Mouse (Mus musculus) cerebellum, adult 9-10 months (tissue): Measurements from ENCODE around the gene Prmt9.

ENCODE experiments used
- DNase-seq: peaks from one replicate; pipeline ENCODE4 v3.0.0; 2022

Prmt9 gene

DNA sequence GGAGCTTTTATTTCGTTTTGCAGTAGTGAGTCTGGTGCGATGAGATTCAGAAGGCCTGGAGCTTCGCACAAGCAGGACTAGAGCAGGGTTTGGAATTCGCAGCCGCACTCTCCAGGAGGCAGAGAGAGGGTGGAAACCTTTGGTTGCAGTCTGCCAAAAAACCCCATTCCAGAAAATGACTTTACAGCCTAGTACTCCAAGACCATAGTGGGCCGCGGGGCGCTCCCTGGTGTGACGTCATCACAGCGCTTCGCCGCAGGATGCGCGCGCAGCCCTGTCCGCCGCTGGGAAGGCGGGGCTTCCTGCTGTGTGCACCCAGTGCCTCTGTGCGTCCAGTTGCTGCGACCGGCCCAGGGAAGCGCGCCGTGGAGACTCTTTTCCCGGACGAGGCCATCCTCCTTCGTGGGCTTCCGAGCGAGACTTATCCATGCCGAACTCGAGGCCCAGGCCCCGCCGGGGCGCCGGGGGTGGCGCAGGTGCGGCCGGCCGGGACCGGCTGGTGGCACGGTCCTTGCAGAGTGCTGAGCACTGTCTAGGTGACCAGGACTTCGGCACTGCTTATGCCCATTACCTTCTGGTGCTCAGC, at the start of gene Prmt9:
Gene Prmt9, plus strand, starts transcription at position 277 of the 586 bp plus-strand sequence.
- DNase-seq = peak; percentile 90

DNA sequence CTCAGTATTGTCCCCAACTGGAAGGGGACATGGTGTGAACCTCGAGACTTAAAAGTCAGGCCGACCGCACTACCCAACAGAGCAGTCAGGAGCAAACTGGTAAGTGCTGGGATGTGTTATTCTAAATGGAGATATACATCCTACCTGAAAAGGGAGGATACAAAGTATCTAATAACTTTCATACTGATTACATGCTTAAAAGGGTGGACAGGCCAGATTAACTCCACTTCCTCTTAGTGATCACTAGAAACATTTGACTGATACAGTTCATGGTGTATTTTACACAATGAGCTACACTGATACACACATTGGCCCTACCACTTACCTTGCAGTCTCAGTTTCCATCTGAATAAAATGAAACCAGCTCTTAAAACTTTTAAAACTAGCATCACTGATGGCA, 48.9 kb upstream of the Prmt9 start:
- no peak for DNase-seq

DNA sequence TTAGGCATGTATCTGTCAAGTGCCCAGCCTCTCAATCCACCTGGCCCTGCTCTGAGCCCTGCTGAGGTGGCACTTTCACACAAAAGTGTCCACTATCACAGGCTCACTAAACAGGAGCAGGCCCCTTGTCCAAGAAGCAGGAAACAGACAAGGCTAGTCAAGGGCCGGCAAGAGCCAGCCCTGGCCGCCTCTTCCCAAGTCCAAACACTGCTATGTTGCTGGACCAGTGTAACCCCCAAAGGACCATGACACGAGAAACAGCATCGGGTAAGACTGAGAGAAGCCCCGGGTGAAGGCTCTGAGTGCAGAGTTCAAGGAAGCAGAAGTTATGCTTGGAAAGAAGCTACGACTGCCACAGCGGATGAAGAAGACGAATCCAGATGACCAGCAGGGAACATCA, 48.1 kb upstream of the Prmt9 start:
- DNase-seq = no peak

DNA sequence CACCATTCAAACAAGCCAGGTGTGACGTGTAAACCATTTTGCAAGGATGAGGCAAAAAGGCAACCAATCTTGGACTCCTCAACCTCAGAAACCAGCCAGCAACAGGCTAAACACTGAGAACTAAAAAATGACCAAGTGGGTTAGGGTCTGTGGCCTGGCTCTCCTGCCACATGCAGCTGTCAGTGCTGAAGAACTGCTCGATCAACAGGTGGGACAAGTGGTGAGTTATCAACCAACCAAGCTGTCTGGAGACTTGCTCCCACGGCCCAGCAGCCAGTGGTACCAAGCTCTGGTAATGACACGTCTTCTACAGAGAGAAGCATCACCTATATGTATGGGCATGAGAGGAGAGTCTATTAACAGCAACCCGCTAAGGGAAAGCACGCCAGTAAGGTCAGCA, 46.6 kb upstream of the Prmt9 start:
- no peak for DNase-seq

DNA sequence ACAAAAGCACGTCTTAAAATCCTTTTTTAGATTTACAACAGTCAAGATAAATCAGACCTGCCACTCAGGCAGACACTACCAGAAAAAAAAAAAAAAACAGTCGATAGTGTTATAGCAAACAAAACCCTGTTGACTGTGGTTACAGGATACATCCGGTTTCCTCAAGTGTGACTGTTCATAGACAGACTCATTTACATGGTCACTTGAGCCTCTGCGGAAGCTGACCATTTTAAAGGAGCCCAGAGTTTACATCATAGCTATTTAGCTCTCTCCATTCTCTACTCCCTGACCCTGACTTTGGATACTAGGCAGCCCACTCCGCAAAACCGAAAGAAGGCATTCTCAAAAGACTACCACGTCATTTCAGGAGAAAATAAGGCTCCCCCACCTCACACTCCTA, 42.7 kb upstream of the Prmt9 start:
- no peak for DNase-seq

DNA sequence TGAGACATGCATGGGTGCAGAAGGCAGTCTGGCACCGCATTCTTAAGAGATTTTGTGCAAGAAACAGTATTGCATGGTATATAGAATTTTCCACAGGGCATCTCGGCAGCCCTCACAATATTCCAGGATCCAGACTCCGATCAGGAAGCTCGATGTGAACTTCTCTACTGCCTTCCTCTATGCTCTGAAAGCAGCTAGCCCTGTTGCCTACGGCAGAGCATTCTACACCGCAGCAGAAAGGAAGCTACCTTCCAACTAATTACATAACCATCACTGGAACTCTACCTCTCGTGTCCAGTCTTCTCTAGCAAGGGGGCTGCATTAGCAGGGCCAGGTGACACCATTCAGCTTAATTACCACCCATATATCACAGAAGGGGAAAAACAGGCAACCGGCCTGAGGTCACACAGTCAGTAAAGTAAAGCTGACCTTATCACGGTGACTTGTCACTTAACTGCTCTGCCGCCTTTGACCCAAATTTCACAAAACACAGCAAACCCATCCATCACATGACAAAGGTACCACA, 41.6 kb upstream of the Prmt9 start:
- DNase-seq = no peak

DNA sequence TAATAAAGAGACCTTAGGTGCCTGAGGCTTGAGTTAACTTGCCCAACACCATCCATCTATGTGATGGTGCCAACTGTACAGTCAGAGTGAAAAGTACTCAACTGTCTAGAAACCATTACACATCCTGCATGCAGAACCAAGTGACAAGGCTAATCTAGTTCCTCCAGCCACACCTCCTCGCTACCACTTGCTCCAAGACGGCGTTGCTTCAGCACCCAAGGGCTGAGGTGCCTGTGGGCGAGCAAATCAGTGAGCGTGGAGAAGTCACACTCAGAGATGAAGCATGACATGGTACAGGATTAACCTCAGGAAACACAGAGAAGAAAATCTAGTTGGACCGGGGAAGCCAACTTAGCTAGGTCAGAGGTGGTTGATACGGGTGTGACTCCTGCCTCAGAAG, 40.2 kb upstream of the Prmt9 start:
- DNase-seq = no peak

DNA sequence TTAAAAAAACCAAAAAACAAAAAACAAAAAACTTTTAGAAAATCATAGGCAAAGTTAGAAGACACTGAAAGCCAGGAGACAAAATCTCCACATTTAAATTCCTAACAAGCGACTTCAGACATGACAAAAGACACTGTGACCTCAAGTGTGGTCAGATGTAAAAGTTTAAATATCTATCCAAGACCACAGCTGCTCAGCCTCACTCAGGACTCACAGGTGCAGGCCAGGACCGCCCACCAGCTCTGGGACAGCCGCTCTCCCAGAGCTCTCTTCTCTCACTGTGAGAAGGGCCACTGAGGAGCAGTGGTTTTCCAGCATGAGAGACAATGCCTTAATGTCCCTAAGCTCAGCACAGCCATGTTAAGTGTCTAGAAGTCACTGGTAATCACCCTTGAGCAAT, 38.8 kb upstream of the Prmt9 start:
- no peak for DNase-seq

DNA sequence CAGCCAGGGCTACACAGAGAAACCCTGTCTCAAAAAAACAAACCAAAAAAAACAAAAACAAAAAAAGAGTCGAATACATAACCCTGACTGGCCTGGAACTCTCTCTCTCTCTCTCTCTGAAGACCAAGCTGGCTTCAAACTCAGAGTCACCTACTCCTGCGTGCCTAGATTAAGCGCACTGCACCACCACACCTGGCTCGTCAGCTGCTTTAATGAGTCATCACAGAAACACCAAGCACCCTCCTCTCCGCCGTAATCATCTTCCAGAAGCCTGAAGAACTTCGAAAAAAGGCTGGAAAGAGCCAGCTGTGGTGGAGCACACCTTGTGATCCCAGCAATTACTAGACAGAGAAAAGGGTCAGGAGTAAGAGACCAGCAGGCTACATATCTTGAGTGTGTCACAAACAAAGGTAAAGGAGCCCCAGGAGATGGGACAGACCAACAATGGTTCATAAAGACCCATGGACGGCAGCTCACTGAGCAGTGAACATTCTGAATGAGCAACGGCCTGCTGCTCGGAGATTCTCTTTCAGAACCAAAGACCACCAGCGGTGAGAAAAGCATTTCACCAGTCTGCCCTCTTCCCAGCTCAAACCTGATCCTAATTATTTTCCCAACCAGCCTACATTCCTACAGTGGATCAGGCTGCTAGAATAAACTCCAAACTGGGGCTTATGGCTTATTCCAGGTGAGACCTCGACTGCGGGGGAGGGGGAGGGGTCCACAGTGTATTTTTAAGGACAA, 37.3 kb upstream of the Prmt9 start:
- DNase-seq = no peak

DNA sequence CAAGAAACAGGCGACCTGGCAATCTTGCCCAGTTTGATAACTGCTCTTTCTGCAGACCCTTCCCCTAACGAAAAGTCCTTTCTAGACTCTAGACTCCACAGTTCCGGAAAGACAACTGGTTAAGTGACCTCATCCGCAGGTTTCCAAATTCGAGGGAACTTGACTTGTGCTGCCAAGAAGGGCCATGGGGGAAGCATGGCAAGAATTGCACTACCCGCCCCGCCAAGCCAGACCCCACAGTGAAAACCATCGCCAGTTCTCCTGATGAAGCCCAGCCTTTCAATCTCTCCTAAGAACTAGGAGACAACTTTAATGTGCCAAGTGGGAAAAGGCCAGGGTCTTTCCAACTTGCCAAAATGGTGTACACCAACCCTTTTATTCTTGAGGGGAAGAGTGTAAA, 34.0 kb upstream of the Prmt9 start:
- peak; percentile 42 for DNase-seq

DNA sequence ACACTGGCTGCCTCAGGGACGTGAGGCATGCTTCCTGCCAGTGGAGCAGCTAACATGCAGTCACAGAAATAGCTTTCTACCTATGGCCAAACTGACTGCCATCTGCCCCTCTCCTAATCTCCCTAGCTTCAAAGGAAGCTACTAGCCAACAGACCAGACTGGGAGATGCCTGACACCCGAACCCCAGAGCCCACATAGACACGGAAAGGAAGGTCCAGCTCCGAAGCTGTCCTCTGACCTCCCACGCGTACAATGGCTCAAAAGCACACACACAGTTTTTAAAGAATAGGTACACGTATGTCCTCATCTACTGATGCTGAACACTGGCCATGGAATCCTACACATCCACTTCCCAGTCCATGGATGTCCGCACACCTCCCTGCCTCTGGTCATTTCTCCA, 33.4 kb upstream of the Prmt9 start:
- DNase-seq = peak; percentile 66

DNA sequence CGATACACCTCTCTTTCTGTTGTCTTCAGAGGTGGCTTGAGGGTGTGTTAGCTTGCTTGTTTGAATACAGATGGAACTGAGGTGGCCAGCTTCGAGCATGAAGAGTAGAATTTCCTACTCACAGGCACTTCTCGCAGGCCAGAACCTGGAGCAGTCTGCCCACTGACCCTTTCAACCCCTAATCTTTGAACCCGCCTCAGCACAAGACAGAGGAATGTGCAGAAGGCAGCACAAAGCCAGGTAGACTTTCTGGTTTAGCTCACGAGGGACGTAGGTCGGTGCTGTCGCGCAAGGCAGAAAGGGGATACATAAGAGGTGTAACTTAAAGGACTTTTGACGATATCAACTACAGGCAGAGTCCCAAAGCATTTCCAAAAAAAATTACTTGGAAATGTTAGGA, 32.4 kb upstream of the Prmt9 start:
- peak; percentile 43 for DNase-seq

DNA sequence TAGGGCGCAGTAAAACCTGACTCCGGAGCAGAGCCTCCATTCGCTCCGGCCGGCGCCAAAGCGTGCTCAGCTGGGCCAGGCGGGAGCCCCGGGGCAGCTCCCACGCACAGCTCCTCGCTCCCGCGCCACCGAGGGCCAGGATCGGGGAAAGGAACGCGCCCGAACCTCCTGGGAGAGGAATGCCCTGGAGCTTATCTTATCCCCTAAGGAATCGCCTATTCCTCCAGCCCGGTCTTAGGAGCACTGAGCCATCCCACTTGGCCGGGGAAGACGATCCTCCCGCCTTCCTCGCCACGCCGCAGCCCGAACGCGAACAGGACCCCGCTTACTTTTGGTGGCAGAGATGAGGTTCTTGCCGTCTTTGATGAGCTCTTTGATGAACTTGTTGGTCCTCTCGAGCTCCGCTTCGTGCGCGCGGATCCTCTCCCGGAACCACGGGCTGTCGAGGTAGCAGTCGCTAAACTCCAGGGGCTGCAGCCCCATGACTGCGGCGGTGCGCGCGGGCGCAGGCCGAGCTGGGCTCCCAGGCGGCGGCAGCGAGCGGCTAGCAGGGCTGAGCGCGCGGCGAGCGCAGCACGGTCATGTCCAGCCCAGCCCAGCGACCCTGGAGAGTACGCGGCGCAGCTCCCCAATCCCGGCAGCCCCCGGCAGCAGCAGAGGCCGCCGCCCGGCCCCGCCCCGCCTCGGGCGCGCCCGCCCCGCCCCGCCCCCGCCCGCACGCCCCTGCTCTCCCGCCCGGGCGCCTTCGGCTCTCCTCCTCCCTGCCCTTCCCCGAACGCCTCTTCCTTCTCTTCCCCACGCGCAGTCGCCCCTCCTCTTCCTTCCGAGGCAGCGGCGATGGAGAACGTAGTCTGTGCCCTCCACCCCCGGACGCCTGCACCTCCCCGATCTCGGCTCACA, 31.6 kb upstream of the Prmt9 start, which contains the start of gene Arhgap10:
Gene Arhgap10, minus strand, starts transcription at position 653 of the 900 bp plus-strand sequence.
- peak; percentile 78 for DNase-seq

DNA sequence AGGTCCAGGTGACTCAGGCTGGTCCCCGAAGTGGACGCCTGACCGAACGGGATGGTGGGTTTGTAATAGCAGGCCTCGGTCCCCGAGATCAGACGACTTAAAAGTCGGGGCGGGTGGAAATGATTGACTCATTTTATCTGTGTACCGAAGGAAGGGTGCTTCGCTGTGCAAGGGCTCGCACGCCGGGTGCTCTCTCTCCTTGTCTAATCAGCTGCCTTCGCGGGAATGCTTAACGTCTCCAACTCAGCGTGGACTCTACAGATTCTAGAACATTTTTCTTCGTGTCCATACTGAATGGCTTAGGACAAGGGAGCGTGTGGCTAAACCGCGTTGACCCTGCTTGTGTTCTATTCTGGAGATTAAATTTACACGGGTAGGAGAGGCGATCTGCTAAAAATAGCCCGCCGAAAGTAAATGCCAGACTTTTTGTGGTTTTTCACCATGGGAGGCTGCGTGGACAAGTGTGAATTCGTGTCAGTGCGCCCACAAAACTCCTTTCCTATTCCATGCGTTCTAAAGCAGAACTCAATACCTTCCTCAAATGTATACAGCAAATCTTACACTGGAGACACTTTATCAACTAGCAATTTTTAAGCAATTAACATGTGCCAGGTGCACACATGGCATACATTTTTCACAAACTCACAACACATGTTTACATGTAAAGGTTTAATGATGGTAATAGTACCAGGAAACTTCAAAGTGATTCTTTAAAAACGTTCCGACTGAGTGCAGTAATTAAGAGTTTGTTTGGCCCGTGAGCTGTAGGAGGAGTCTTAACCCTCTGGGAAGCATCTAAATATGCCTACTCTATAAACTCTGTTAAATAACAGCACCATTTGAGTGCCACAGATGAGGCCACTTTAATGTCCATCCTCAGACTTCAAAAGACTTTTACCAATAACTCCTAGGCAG, 30.7 kb upstream of the Prmt9 start:
- DNase-seq = no peak

DNA sequence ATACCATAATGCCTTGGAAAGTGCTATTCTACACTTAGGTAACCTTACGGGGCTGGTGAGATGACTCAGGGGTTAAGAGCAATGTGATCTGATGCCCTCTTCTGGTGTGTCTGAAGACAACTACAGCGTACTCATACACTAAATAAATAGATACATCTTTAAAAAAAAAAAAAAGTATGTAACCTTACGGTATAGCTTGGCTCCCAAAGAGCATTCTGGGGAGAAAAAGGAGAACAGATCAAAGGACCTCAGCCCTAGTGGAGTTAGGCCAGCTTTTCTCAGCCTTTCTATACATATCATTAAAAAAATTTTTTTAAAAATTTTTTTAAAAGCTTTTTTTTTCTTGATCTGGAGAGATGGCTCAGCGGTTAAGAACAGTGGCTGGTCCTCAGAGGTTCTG, 28.6 kb upstream of the Prmt9 start:
- DNase-seq = no peak

DNA sequence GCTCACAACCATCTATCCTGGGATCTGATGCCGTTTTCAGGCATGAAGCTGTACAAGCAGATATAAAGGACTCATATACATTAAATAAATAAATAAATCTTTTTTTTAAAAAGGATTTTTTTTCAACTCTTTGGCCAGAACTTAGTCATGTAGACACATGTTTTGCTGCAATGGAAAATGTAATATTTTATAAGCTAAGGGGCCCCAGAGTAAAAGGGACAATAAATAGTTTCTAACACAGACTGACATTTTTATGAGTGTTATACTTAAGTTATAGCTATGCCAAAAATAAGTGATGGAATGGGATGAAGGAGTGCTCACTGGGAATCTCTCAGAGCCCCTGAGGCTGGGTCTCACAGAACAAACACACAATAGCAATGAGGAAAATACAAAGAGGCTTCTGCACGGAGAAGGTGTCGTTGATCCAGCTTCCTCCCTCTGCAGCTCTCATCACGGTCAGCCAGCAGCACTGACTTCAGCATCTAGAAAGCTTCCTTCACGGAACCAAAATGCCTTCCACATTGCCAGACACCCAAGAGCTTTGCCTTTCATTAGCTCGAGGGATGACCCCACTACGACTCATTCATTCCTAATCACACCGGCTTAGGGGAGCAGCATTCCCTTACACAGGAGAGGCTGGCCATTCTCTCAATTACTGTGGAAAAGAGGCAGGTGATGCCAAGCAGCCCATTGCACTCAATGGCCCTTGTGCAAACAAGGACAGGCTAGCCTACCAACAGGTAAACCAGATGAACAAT, 28.0 kb upstream of the Prmt9 start:
- DNase-seq = no peak

DNA sequence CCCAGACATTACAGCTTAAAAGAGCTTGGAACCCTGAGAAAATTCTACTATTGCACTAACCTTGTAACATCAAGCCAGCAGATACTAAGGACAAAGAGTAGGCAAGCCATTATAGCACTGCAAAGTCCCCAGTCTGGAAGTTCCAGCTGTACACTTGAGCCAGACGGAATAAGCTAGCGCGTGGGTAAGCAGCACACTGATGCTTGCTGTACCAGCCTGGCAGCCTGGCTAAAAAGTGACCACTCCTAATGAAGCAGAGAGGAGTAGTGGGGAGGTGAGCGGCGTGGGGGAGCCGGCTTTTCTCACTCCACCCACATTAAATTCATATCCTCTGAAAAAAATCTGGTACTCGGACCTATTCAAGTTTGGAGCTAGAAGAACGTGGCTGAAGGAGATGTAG, 26.2 kb upstream of the Prmt9 start:
- DNase-seq = no peak

DNA sequence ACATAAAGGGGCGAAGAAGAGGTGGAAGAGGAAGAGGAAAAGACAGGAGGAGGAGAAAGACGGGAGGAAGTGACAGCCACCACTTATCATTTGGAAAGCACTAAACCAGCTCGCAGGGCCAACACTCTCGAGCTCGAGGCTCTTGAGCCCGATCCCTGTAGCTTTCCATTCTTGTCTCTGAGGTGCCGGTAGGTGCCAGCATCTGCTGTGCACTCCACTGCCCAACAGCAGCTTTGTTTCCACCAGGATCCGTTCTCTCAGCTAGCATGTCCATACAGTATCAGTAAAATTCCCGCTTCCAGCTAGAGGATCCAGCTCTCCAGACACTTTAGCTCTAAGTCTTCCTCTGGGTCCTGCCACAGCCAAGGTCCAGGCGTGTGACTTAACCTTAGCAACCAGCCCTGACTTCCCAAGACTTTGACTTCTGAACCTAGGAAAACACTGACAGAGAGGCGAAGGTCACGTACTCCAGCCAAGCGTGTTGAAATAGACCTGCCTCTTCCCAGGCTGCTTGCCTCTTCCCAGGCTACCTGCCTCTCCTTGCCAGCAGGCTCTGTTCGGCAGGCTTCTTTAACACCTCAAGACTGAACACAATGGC, 25.1 kb upstream of the Prmt9 start:
- DNase-seq = no peak

DNA sequence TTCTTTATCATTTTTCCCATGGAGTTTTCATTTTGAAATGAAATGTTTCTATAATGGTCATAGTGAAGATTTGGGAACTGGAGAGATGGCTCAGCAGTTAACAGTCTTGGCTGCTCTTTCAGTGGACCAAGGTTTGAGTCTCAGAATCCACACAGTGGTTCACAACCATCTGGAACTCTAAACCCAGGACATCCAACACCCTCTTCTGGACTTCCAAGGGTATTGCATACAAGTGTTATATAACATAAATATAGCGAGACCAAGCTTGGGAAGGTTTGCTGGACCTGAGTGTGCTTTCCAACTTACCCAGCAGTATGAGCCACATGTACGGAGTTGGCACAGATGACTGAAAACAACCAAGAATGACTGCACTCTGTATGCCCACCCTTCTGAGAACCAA, 24.3 kb upstream of the Prmt9 start:
- no peak for DNase-seq

DNA sequence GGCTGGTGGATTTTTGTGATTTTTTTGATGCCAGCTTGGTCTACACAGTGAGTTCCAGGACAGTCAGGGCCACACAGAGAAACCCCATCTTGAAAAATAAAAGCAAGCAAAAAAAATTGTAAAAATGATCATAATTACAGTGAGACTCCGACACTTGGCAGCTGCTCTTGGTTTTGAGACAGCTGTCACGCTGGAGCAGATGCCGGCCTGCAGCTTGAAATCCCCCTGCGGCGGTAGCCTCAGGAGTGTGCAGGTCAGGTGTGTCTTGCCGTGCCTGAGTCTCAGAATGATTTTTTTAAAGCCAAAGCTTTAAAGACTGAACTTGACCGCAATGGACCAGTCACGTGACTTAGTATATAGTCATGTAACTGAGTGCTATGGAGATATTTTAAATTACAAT, 23.1 kb upstream of the Prmt9 start:
- DNase-seq = no peak

DNA sequence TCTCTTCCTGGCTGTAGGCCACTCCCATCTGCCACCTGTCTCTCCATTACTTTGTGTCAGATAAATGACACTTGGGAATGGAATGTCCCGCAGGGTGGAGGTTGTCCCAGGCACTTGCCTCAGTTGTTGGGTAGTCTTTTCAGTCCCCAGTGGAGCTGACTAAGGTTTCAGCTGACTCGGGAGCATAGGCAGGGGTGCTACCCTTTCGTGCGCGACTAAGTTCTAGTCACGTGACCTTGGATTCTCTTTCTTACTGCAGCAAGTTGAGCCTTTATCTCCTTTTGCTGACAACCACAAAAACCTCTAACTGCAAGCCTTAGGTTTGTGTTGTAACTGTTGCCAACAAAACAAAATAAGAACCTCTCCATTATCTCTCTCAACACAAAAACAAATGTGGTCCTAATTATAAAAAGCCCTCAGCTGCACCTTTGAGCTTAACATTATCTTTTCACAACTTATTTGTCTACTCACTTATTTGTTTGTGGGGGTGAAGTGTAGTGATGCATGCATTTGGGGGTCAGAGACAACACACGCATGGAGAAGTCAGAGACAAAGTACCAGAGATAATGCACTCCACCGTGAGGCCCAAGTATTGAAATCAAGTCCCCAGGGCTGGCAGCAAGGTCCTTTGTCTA, 14.7 kb upstream of the Prmt9 start:
- no peak for DNase-seq
